Mouse (Mus musculus): Measurements from ENCODE around the gene Entpd7.

- TF ChIP-seq CTCF (IDR thresholded peaks at IDR 0.05; ENCODE audit: control insufficient read depth, insufficient read depth, insufficient read length) (no peak), MAX (IDR thresholded peaks at IDR 0.05) (no peak)
Observed at GRCm38 (mm10) chr19:43772311-43772710, 82.8 kb downstream of the Entpd7 start.

All from C2C12 (cell line).